Mouse (Mus musculus) spleen, adult 2 months (tissue): Measurements from ENCODE around the gene Vti1a.

Source experiments
- CTCF ChIP-seq: fragments of 200-500 bp; IDR thresholded peaks from 2 replicates; pipeline ENCODE4 v1.5.1; 2011; ENCODE audit warnings: mild to moderate bottlenecking, inconsistent platforms; ENCODE audit not compliant: insufficient read depth, insufficient read length, insufficient replicate concordance; ENCODE audit errors: extremely low read depth
- POLR2A ChIP-seq: fragments of 200-500 bp; IDR thresholded peaks from 2 replicates; pipeline ENCODE4 v1.6.1; 2011; ENCODE audit warnings: low read depth, low read length, inconsistent platforms

GRCm38 (mm10) chr19:55288974-55289373, 27.1 kb upstream of the Vti1a start:
- TF ChIP-seq CTCF = no peak
- TF ChIP-seq POLR2A = no peak
